Mouse (Mus musculus): ENCODE data around the gene Sdr39u1.

DNA sequence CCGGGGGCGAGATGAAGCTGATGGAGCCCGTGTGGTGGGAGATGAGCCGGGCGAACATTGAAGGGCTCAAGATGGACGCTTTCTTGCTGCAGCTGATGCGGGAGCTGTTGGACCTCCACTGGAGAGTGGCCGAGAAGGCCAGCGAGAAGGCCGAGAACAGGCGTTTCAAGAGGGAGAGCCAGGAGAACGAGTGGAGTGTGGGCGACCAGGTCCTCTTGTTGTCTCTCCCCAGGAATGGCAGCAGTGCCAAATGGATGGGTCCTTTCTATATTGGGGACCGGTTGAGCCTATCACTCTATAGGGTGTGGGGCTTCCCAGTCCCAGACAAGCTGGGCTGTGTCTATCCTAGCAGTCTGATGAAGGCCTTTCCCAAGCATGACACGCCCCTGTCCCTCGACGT, 27.5 kb downstream of the Sdr39u1 start:
- no peak for TF ChIP-seq CTCF (conservative IDR thresholded peaks at IDR 0.05; ENCODE audit: low read length)
- no peak for TF ChIP-seq POU5F1 (IDR thresholded peaks at IDR 0.05; ENCODE audit: borderline replicate concordance, low read length)

Measured in E14TG2a.4 (cell line).